Mouse (Mus musculus) adrenal gland, postnatal 14 days (tissue): Measurements from ENCODE around the gene Ppm1l. TPM values are rescaled to one million over a fixed set of nuclear protein-coding genes. Genes with fewer than 3 reads are reported as not detected.

Experiments
- DNase-seq: peaks from one replicate; pipeline ENCODE4 v3.0.0; 2021; ENCODE audit warnings: mixed read lengths
- total RNA-seq: library from RNA; stranded (reverse); gene quantifications from 2 replicates; pipeline ENCODE4 v1.2.3, GENCODE M21; 2021

Gene Ppm1l
- total RNA-seq, 1 experiment from 2014 or later = 13.5 TPM

DNA sequence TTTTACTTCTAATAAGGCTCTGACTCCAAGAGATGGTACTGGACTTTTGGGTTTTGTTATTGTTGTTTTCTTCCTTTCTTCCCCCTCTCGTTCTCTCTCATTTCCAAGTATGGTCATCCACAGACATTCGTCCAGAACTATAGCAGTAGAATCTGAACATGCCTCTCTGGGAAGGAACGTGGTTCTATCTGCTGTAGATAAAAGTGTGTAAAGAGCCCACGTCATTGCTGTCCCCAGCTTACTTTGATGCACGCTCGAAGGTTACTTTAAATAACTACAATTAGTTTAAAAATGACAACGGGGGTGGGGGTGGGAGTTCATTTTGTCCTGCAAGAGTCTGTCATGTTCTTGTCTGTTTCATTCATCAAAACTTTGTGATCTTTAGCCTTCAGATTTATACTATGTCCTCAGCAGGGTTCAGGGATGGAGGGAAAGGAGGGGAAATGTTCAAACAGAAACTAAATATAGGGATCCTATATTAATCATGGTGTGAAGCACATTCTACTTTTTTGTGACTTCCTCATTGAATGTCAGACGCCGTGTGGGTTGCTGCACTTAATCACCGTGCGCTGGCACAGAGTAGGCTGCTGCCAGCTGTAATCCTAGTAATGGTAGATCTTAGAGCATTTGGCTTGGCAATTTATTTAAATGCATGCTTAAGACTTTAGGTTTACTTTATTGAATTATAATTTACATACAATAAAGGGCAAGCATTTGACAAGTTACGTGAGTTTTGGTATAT lies 122.3 kb downstream of the Ppm1l start:
- DNase-seq = no peak

DNA sequence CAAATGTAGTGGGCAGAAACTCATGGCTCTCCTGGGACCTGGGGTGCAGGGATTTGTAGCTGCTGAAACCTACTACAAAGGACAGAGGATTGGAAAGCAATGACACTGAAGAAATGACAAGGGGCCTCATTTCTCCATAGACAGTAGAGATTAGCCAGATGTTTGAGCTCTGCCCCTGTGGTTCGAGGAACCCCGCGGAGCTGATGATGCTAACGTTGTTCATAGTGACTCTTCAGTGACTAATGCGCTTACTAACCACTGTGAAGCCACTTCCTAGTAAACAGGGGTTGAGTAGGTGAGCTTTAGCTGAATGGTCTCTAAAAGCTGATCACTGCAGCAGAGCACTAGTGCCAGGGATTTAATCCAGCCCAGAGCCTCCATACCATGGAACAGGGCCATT lies 124.1 kb downstream of the Ppm1l start:
- no peak for DNase-seq

DNA sequence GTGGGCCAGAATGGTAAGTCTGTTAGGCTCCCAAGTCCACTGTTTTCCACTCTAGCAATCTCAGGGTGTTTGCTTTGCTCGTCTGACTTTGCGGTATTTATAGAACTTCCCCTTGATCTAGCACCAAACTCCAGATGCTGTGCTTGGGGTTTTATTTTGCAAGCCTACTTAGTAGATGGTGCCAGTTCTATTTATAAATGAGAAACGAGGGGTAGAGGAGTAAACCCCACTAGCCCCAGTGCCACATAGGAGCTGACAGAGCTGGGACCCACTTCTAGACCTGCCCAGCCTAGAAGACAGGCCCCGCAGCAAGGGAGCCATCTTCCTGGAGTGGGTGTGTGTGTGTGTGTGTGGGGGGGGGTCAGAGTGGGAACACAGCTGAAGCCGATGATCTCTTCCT lies 130.3 kb downstream of the Ppm1l start:
- DNase-seq = no peak

DNA sequence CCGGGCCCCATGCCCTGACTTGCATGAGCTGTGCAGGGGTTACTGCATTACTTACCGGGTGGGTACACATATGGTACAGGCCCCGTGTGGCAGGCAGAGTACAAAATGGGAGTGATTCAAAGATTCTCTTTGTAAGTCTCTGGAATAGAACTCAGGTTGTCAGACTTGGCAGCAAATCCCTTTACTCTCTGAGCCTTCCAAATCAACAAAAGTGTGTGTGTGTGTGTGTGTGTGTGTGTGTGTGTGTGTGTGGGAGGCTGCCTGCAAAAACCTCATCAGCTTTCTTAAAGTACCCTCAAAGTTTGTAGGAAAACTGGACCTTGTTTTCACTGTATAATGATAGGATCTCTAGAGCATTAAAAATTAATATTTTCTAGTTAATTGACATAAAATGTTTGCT lies 132.4 kb downstream of the Ppm1l start:
- no peak for DNase-seq

DNA sequence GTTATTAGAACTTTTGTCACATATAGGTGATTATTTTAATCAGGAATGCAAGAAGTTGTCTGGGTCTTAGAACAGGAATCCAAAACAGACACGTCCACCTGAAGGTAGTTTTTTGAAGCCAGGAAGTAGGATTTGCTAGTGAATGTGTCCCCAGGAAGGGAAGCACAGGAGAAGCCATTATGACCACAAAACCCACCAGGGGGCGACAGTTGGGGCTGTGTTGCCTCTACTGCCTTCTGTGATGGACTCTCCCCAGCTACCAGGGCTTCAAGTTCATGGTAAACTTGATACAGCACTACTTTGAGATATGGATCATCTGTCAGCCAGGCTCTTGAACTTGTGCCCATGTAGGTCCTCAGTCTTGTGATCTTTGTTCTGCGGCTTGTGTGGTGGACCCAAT lies 137.7 kb downstream of the Ppm1l start:
- DNase-seq = no peak

DNA sequence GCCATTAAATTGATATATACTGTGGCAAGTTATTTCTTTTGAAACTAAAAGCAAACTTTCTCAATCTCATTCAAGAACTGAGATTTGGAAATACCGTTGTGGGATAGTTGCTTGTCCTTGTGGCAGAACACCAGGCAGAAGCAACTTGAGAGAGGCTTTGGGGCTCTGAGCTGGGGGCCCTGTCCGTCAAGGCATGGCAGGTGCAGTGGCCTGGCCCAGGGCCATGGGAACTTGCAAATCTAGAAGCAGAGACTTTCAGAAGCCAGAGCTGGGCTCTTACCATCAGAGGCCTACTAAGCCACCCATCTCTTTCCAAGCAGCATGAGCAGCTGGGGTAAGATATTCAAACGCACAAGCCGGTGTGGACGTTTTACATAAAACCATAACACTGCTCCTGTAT lies 139.4 kb downstream of the Ppm1l start:
- DNase-seq = no peak

DNA sequence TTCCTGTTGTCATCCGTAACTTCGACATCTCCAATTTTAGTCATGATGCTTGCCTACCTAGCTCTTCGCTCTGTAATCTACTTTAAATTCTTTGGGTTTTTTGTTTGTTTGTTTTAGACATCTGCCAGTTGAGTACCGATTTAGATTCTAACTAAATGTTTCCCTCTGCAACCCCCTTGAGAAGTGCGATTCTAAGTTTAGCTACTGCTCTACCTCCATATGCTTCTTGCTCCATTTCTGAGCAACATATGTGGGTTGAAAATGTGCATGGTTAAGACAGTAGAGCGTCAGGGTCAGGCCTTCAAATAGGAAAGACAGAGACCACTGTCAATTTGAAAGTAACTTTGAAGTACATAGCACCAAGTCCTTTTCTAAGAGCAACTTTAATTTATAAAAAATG lies 142.1 kb downstream of the Ppm1l start:
- DNase-seq = no peak

DNA sequence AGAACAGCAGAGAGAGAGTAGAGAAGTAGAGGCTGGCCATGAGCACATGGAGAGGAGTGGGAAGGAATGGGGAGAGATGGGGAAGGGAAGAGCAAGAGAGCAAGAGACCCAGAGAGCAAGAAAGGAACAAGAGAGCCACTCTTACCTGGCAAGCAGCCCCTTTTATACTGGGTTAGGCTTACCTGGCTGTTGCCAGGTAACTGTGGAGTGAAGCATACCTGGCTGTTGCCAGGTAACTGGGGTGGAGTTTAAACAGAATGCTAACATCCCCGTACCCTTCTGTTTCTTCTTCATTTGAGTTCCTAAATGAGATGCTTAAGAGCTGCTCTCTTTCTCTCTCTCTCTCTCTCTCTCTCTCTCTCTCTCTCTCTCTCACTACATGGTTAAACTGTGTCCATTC lies 145.3 kb downstream of the Ppm1l start:
- no peak for DNase-seq

DNA sequence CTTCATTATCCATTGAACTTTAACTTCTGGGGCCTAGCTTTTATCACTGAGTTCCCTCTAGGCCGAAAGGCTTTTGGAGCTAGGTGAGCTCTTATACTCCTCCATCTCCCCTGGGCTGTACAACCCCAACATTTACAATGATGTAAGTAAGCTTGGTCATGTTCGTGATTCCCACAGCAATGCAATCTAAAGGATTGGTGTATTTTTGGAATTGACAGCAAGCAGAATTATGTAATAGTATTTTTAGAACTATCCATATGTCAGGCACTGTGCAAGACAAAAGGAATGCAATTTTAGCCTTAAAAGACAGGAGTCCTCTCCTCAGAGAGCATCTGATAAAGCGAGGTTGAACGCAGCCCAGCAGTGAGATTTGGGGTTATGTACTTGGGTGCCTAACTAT lies 149.1 kb downstream of the Ppm1l start:
- no peak for DNase-seq

DNA sequence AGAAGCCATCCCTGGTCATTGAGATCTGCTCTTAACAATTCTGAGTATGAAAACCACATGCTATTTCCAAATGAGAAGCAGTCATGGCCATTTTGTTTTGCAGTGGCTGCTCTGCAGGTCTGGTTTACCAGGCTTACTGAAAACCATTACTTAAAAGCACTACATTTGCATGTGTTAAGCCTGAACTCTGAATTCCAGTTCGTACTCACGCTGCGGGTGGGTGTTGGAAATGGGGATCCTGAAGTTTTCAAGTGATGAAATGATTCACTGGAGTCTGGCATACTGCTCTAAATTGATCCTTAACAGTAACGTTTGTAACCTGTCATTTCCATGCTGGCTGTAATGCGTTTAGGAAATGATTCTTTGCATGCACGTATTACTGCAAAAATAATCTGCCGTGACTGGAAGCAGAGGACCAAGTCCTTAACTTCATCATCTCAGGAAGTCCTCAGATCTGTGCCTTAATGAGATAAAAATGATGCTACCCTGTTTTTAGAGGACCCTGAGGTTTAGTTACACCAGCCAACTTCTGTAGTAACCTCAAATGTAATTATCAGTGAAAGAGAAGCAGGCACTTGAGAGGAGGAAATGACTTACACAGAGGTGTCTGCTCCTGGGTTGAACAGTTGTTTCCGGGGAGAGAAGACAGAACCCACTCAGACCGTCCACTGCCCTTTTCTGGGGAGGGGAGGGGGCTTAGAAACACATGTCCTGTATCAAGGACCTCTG lies 151.8 kb downstream of the Ppm1l start:
- no peak for DNase-seq

DNA sequence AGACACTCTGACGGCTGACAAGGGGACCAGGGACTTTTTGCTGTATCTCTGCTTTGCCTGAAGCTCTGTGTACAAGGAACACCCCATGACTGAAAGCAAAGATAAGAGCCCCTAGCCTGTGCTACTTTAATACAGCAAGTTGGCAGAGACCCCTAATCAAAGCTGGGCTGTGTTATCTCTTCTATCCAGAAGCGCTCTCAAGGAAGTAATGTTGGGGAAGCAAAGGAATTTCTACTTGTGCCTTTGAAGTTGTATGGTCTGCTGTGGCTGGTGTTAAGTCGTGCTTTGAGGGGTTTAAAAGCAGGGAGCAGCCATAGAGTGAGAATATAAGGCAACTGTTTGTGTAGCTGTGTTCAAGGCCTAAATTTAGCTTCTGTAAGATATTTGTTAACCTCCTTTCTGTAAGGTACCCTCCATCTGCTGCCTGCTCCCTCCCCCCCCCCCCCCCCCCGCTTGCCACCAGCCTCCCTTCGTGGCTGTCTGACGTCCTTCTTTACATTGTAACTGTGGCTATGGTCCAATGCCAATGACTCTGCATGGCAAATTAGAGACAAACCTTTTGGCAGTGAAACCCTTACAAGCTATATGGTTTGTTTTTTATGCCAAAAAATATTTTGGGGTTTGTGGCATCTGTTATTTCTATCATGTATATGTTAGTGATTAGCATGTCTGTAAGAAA lies 152.9 kb downstream of the Ppm1l start:
- no peak for DNase-seq

DNA sequence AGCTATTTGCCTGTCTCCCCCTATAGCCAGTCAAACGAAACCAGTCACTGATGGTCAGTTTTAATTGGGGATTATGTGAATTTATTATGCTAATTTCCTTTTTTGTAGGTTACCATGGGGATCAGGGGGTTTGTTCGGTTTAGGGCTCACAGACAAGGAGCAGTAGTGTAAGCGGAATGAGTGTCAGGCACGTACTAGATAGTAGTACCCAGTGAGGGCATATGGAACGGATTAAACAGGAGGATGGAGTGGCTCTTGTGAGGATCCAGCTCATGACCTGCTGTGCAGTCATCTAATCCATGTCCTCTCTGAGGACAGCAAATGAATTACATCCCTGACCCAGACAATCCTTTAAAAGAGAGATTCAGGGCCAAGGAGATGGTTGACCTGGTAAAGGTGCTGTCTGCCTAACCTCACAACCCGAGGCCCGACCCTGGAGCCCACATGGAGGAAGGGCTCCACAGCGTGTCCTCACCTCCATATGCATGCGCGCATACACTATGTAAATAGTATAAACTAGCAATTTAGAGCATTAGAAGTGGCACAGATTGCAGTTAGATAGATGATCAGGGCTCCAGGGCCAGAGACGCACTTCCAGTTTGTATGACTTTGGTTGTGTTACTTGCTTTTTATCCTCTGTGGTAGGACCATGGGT lies 153.6 kb downstream of the Ppm1l start:
- no peak for DNase-seq

DNA sequence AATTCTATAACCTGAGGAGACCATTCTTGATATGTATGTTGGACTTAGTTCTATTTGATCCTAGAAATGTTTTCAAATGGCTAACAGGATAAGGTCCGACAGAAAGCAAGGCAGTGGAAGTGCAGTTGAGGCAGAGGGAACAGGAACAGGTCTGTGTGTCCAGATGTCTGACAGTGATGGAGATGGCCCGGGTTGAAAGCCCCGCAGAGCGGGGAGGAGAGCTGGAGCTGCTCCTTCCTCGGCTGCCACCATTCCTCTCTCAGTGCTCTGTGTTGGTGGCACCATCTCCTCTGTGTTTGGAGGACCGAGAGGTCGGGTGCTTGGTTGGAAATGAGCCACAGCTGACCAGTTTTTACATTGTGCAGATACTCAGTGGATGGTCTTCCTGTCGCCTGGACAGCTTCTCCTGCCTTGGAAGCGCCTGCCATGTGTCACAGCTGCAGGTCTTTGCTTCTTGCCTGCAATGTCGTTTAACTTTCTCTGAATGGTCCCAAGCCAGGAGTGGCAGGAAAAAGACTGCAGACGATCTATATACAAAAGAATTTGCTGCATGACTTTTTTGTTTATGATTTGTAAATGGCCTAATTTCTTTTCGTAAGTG lies 159.3 kb downstream of the Ppm1l start:
- no peak for DNase-seq

DNA sequence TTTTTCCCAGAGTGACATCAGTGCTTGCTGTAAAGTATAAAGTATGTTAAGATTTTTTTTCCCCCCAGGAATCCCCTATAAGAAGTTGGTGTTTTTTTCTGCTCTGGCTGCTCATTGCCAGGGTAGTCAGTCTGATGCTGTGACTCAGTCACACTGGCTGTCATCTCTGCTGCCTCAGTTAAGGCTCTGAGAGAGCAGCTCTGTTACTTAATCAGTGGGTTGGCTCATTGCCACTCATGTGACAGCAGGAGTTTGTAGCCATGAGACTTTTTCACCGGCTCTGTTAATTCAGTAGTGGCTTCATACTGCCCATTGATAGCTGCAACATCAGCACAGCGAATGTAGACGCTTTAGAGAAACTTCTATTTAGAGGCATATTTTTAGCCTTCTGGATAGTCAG lies 163.3 kb downstream of the Ppm1l start:
- DNase-seq = peak; percentile 47

DNA sequence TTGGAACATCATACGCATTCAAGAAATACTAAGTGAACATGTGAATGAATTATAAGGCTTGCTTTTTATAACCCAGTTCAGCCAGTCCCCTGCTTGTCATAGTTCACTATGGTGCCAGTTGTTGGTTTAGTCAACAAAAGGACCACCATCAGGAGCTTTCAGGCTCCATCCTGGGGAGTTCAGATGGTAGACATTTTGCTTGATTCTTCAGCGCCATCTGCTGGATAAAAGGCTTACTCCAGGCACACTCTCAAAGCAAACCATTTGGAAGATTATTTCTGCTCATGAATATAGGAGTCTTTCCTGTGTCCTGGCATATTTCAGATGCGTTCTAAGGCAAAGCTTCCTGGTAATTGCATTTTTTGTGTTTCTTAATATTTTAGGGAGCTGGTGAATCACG lies 165.2 kb downstream of the Ppm1l start:
- DNase-seq = peak; percentile 73

DNA sequence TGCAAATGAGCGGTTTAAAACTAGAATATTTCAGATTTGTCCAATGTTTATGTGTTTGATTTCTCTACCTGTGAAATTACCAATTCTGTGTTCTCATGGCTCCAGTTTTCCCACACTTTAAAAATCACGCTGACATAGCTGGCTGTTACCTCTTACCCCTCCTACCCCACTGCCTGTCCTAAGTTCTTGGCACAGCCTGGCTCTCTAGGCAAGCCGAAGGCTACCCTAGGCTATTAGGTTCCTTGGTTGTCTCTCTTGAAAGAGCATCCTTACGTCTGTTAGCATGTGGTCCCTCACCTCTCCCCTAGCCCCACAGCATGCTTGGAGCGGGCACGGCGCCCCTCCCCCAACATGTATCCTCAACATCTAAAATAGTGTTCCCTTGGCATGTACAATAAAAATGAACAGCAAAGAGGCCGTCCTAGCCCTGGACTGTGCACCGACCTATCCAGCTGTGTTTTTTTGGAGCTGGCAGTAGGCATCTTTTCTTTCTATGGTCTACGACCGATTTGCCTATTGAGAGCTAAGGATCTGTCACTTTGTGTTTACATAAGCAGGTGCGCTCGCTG lies 167.4 kb downstream of the Ppm1l start:
- no peak for DNase-seq

DNA sequence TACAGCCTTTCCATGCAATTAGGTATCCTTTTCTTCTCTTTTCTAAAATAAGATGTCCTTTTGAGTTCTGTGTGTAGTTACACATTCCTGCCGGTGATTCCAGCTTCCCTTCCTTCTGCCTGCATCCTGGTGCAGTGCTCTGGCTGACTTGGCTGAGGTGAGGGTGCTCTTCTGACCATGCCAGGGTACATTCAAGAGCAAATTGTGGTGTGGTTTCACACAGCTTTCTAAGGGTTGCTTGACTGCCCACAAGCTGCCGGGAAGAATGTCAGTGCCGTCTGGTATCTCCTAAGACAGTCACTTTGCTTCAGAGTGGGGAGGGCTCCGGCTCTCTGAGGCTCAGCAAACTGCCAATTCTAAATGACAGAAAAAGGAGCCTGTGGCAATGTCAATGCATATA lies 167.9 kb downstream of the Ppm1l start:
- DNase-seq = no peak

DNA sequence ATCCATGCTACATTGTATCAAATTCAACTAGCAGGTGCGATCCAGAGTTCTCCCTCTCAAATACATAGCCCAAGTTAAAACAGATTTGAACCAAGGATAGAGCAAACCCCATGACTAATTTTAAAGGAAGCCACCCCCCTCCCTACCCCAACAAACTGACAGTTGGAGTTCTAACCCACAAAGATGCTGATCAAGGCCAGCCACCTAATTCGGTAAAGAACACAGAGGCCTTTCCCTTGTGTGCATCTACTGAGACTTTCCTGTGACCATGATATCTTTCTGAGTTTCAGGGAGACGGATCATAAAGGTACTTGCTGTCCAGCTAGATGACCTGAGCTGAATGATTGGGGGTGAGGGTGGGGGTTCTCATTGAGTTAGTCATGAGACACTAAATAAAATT lies 168.7 kb downstream of the Ppm1l start:
- DNase-seq = peak; percentile 11

DNA sequence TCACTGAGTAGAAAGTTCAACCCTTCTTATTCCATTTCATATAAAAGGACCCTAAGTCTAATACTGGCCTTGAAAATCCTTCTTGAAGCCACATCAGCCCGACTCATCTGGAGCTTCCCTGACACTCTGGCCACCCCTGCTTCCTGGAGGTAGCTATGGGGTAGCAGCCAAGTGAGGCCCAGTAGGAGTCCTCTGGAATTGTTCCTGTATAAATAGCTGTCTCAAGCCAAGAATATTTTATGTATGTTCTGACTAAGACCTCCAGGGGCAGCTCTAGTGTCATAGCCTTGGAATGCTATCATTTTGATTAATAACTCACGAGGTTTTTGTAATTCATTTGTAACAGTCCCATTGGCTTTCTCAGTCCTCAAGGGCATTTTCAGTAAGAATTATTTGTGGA lies 169.1 kb downstream of the Ppm1l start:
- DNase-seq = peak; percentile 53

DNA sequence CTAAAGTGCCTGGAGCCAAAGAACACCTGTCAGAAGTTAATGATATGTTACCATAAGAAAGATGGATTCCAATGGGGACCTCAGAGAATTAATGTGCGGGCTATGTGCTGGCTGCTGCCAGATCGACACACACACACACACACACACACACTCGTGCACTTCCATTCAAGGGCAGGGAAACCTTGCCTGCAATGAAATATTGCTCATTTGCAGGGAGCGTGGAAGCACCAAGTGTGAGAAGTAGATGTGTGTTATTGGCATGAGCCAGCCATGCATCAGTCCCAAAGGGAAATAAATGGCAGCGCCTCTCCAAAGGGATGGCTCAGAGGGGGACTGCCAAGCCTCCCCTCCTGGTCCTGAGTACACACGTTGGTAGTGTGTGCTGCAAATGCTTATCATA lies 170.8 kb downstream of the Ppm1l start:
- peak; percentile 53 for DNase-seq

DNA sequence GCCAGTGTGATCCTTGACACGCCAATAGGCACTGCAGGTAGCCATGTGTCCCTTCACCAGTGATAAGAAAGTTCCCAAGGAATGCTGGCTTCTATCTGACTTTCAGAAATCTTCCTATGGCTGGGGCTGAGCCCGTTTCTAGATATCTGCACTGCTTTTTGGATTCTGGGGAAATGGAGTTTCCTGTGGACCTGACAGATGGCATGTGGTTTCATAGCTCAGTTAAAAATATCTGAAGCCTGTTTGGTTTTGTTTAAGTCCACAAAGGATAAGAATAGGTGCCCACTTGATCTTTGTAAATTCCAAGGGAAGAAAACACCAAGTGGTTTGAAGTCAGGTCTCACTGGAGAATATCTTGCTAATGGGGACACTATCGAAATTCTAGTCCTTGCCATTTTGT lies 173.0 kb downstream of the Ppm1l start:
- no peak for DNase-seq

DNA sequence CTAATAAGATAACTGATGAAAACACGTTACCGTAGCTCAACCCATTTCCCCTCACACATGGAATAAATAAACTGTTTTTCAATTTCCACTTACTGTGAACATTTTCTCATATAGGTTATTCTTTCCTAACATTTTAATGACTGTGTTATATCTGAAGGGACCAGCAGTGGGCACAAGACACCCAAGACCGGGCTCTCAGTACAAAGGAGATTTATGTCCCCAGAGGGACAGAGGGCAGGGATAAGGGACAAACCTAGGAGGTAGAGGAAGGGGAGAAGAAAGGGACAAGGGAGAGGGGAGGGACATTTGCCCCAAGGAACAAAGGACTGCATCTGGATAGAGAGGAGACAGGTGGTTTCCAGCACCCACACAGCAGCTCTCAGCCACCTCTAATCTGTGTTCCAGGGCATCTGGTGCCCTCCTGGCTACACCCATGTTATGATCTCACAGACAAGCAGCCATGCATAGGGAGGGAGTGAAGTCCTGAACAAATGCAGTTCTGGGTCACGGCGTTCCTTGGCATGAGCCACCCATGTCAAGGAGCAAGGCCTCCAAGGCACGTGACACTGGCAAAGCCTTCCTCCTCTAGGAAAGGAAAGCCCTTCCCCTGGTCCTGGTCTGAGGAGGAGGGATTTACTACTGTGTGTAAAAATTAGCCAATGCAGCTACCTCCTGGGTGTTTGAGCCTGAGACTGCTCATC lies 174.5 kb downstream of the Ppm1l start:
- DNase-seq = peak; percentile 20
